In the genomic region with DNA sequence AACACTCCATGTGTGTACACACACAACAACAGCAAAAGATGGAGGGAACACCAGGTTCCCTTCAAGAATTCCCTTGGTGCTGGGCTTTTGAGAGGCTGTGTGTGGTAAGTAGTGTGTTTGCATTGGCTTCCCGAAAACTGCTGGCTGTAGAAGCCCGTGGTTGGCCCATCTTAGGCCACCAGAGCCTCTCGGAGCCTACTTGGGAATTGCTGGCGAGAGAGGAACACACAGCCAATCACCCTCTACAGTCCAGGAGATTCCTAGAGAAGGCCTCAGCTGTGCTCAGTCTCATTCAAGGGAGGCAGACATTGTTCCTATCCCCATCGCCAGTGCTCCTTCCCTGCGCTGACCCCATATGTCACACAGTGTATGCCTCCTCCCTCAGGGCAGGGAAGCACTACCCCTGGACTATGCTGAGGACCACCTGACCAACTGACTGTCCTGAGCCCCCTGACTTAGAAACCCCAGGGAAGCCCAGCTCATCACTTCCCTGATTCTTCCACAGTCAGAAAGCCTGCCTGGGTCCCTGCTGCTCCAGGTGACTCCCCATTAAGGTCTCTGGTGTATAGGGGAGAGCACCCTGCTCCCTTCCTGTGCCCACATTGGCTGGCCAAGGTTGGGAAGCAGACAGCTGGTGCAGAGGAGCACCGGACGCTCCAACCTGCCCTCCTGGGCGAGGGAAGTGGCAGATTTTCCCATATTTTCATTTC, we compare ENCODE assay signal across 11 mouse cellular contexts.
DNase-seq lines count a peak whose midpoint lies in the region; ATAC-seq lines count a peak whose summit lies in the region.
"Had no signal": no experiment of that assay in that cellular context is flagged by ENCODE, and none has a peak within 500 bp of the region (broad histone marks: within the 10 kb centered on the region; RNA-seq: fewer than 3 reads in every experiment).

No protein-coding gene starts in this region.

- no peak overlapping the region for H3K4me3 ChIP-seq in embryonic facial prominence, embryonic 10.5 days
- H3K4me3 ChIP-seq in forebrain, embryonic 10.5 days = peak overlapping the region; percentile 26
- H3K4me3 ChIP-seq in hindbrain, embryonic 13.5 days = no peak overlapping the region
- H3K4me3 ChIP-seq in midbrain, embryonic 14.5 days (replicated peaks; ENCODE audit: low read depth, low read length) = no peak overlapping the region
- H3K4me3 ChIP-seq: limb, embryonic 13.5 days had no signal

- H3K27ac ChIP-seq in embryonic facial prominence, embryonic 10.5 days (replicated peaks) = peak overlapping the region; percentile 78
- peak overlapping the region; percentile 82 for H3K27ac ChIP-seq in forebrain, embryonic 10.5 days
- peak overlapping the region; percentile 84 for H3K27ac ChIP-seq in hindbrain, embryonic 13.5 days
- peak overlapping the region; percentile 82 for H3K27ac ChIP-seq in midbrain, embryonic 14.5 days (replicated peaks; ENCODE audit: low read depth, low read length)
- H3K27ac ChIP-seq: kidney, postnatal 0 days; limb, embryonic 13.5 days had no signal

- H3K4me2 ChIP-seq in hindbrain, embryonic 13.5 days = no peak overlapping the region
- H3K4me2 ChIP-seq in midbrain, embryonic 14.5 days (ENCODE audit: low read length) = no peak overlapping the region
- H3K4me2 ChIP-seq: limb, embryonic 13.5 days had no signal

- peaks cover 5% of the 10 kb centered on the region; the same call in 1 of the 2 replicates for H3K36me3 ChIP-seq in embryonic facial prominence, embryonic 10.5 days (replicated peaks)
- H3K36me3 ChIP-seq in forebrain, embryonic 10.5 days (replicated peaks) = peaks cover 26% of the 10 kb centered on the region
- H3K36me3 ChIP-seq in hindbrain, embryonic 13.5 days = peaks cover 4% of the 10 kb centered on the region; the same call in 1 of the 2 replicates
- no peaks in the 10 kb centered on the region for H3K36me3 ChIP-seq in midbrain, embryonic 14.5 days (ENCODE audit: control insufficient read depth, insufficient read depth, low read length)
- H3K36me3 ChIP-seq: limb, embryonic 13.5 days had no signal

- no peaks in the 10 kb centered on the region for H3K9me3 ChIP-seq in embryonic facial prominence, embryonic 10.5 days
- H3K9me3 ChIP-seq in forebrain, embryonic 10.5 days = no peaks in the 10 kb centered on the region; the same call in 1 of the 2 replicates
- no peaks in the 10 kb centered on the region for H3K9me3 ChIP-seq in hindbrain, embryonic 13.5 days
- no peaks in the 10 kb centered on the region for H3K9me3 ChIP-seq in midbrain, embryonic 14.5 days (ENCODE audit: control insufficient read depth, low read length)
- H3K9me3 ChIP-seq: limb, embryonic 13.5 days had no signal

- intact Hi-C loops in left cerebral cortex, postnatal 10 days (cut with DNase I) = loop anchor here (5.0 kb wide), 1 partner anchor 193 kb away; no protein-coding TSS in a partner anchor

- DNase-seq in embryonic facial prominence, embryonic 10.5 days (ENCODE audit: low spot score) = no peak
- no peak for DNase-seq in forebrain, embryonic 10.5 days (ENCODE audit: extremely low spot score, low spot score)
- no peak for DNase-seq in midbrain, embryonic 14.5 days
- DNase-seq in thymus, postnatal 10 days (ENCODE audit: low spot score in 2 of 2) = no peak
- no peak for DNase-seq in Muller cell, postnatal 12 days (ENCODE audit: inconsistent ontology term)
- DNase-seq in left cerebral cortex, postnatal 10 days (ENCODE audit: extremely low spot score in 1 of 2, low spot score in 2 of 2) = no peak
- DNase-seq: adrenal gland, adult 8-10 months; cerebellum, adult 9-10 months had no signal

- H3K4me1 ChIP-seq in embryonic facial prominence, embryonic 10.5 days = peaks cover 79% of the 10 kb centered on the region
- peaks cover 67% of the 10 kb centered on the region for H3K4me1 ChIP-seq in forebrain, embryonic 10.5 days
- H3K4me1 ChIP-seq in hindbrain, embryonic 13.5 days (replicated peaks) = peaks cover 60% of the 10 kb centered on the region
- H3K4me1 ChIP-seq in midbrain, embryonic 14.5 days (ENCODE audit: control insufficient read depth, insufficient read depth, low read length) = peaks cover 33% of the 10 kb centered on the region

- WGBS in embryonic facial prominence, embryonic 10.5 days = 70% methylated on average over 9 of the region's 9 CpGs
- 65% methylated on average over 9 of the region's 9 CpGs for WGBS in forebrain, embryonic 10.5 days
- 37% methylated on average over 9 of the region's 9 CpGs for WGBS in hindbrain, embryonic 13.5 days
- WGBS in midbrain, embryonic 14.5 days = 48% methylated on average over 9 of the region's 9 CpGs

- H3K27me3 ChIP-seq in embryonic facial prominence, embryonic 10.5 days (replicated peaks; ENCODE audit: low read depth, poor library complexity, severe bottlenecking) = peaks cover 27% of the 10 kb centered on the region
- H3K27me3 ChIP-seq in forebrain, embryonic 10.5 days (ENCODE audit: poor library complexity, severe bottlenecking) = peaks cover 55% of the 10 kb centered on the region
- peaks cover 26% of the 10 kb centered on the region; the same call in 1 of the 2 replicates for H3K27me3 ChIP-seq in hindbrain, embryonic 13.5 days
- no peaks in the 10 kb centered on the region; the same call in 1 of the 2 replicates for H3K27me3 ChIP-seq in midbrain, embryonic 14.5 days (ENCODE audit: control insufficient read depth, insufficient read depth, low read length)
- H3K27me3 ChIP-seq: limb, embryonic 13.5 days had no signal

- no peak overlapping the region; the same call in 1 of the 2 replicates for H3K9ac ChIP-seq in hindbrain, embryonic 13.5 days
- no peak overlapping the region for H3K9ac ChIP-seq in midbrain, embryonic 14.5 days (replicated peaks; ENCODE audit: low read length)
- H3K9ac ChIP-seq: limb, embryonic 13.5 days had no signal

- 0 out of 2 replicates have a peak, but pooled peaks have one; percentile 12 for ATAC-seq in hindbrain, embryonic 13.5 days (ENCODE audit: low FRiP score)
- ATAC-seq in midbrain, embryonic 14.5 days (ENCODE audit: low FRiP score, low TSS enrichment) = no peak
